Mouse (Mus musculus) midbrain, embryonic 12.5 days (tissue): ENCODE results near the gene Gm10570. TPM values are rescaled to one million over a fixed set of nuclear protein-coding genes. Genes with fewer than 3 reads are reported as not detected.
A peak's percentile ranks its signal among the peaks of the same experiment; 100 is the strongest.

ENCODE experiments used
- ATAC-seq: fragments of 200-750 bp; cut with Nextera tagmentation; 2 replicates; pipeline ENCODE4 v1.8.0; 2017; ENCODE audit warnings: low read depth, moderate TSS enrichment, moderate library complexity; ENCODE audit not compliant: low FRiP score
- H3K27ac ChIP-seq: fragments of 300-500 bp; sonication (generic); replicated peaks from 2 replicates; pipeline ENCODE4 v1.5.1; 2016; ENCODE audit warnings: mild to moderate bottlenecking
- H3K27me3 ChIP-seq: fragments of 300-500 bp; sonication (generic); 2 replicates; pipeline ENCODE4 v1.6.1; 2016; ENCODE audit warnings: mild to moderate bottlenecking
- H3K36me3 ChIP-seq: fragments of 300-500 bp; sonication (generic); 2 replicates; pipeline ENCODE4 v1.6.1; 2016
- H3K4me1 ChIP-seq: fragments of 300-500 bp; sonication (generic); 2 replicates; pipeline ENCODE4 v1.6.1; 2016
- H3K4me2 ChIP-seq: fragments of 300-500 bp; sonication (generic); replicated peaks from 2 replicates; pipeline ENCODE4 v1.6.1; 2016; ENCODE audit warnings: mild to moderate bottlenecking, moderate library complexity
- H3K4me3 ChIP-seq: fragments of 300-500 bp; sonication (generic); 2 replicates; pipeline ENCODE4 v1.5.1; 2016; ENCODE audit warnings: mild to moderate bottlenecking
- H3K9ac ChIP-seq: fragments of 300-500 bp; sonication (generic); replicated peaks from 2 replicates; pipeline ENCODE4 v1.6.1; 2016; ENCODE audit warnings: mild to moderate bottlenecking, moderate library complexity
- H3K9me3 ChIP-seq: fragments of 300-500 bp; sonication (generic); 2 replicates; pipeline ENCODE4 v1.6.1; 2016; ENCODE audit warnings: mild to moderate bottlenecking
- WGBS: fragments of 180-500 bp; shearing (Covaris S2); methylation state at CpG from one replicate; pipeline ENCODE4 v1.1.7; 2016; 5-methylcytosine and 5-hydroxymethylcytosine counted together
- polyA plus RNA-seq: library from polyadenylated mRNA; unstranded; fragments of >200 nt; fragmentation: Nextera tagmentation; extraction: Ambion mirVana; gene quantifications from 2 replicates; pipeline ENCODE4 v1.2.1, GENCODE M21; 2016

Gm10570 gene
- polyA plus RNA-seq, 1 experiment from 2014 or later = not detected

GRCm38 (mm10) chr4:130282856-130283255 lies 25.6 kb downstream of the Gm10570 start:
- no peak overlapping the region for H3K27ac ChIP-seq
- H3K36me3 ChIP-seq = no peaks in the 10 kb centered on the region
- 83% methylated on average over 5 of the region's 5 CpGs for WGBS
- peaks cover 14% of the 10 kb centered on the region for H3K27me3 ChIP-seq
- H3K9me3 ChIP-seq = no peaks in the 10 kb centered on the region
- no peak overlapping the region for H3K4me3 ChIP-seq
- H3K4me2 ChIP-seq = no peak overlapping the region
- no peaks in the 10 kb centered on the region for H3K4me1 ChIP-seq
- H3K9ac ChIP-seq = no peak overlapping the region
- no peak for ATAC-seq

- Histone ChIP-seq H3K27ac (no peak within 1 kb of the TSS), H3K27me3 (peaks cover 25% of the 10 kb centered on the region), H3K9me3 (no peaks in the 10 kb centered on the region), H3K36me3 (no peaks in the 10 kb centered on the region), H3K9ac (no peak within 1 kb of the TSS), H3K4me2 (no peak within 1 kb of the TSS), H3K4me3 (no peak within 1 kb of the TSS), H3K4me1 (peaks cover 10% of the 10 kb centered on the region)
- no peak for ATAC-seq
- WGBS = 70% methylated on average over 2 of the region's 2 CpGs
Observed at GRCm38 (mm10) chr4:130279105-130279504, 29.4 kb downstream of the Gm10570 start, which contains the start of gene Serinc2. TSS of gene Serinc2 (minus strand) at chr4:130279205.

- ATAC-seq = no peak
- H3K27me3 ChIP-seq = peaks cover 22% of the 10 kb centered on the region
- H3K4me3 ChIP-seq = no peak overlapping the region
- H3K9ac ChIP-seq = peak overlapping the region; percentile 39; the same call in 1 of the 2 replicates
- peaks cover 29% of the 10 kb centered on the region for H3K4me1 ChIP-seq
- H3K27ac ChIP-seq = no peak overlapping the region
- no peaks in the 10 kb centered on the region for H3K9me3 ChIP-seq
- whole genome bisulfite sequencing = 77% methylated on average over 7 of the region's 7 CpGs
- peak overlapping the region; percentile 74 for H3K4me2 ChIP-seq
- H3K36me3 ChIP-seq = no peaks in the 10 kb centered on the region
Observed at GRCm38 (mm10) chr4:130276573-130277176, 31.8 kb downstream of the Gm10570 start.

- 44% methylated on average over 5 of the region's 5 CpGs for WGBS
- Histone ChIP-seq H3K4me2 (peak overlapping the region; percentile 74), H3K36me3 (no peaks in the 10 kb centered on the region), H3K4me1 (peaks cover 31% of the 10 kb centered on the region), H3K9me3 (no peaks in the 10 kb centered on the region), H3K27ac (peak overlapping the region; percentile 97; the same call in 1 of the 2 replicates), H3K9ac (peak overlapping the region; percentile 95; the same call in 1 of the 2 replicates), H3K27me3 (peaks cover 18% of the 10 kb centered on the region), H3K4me3 (peak overlapping the region; percentile 75)
- no peak for ATAC-seq
Observed at GRCm38 (mm10) chr4:130275823-130276105, 32.7 kb downstream of the Gm10570 start.

GRCm38 (mm10) chr4:130275016-130275822 lies 33.3 kb downstream of the Gm10570 start:
- Histone ChIP-seq H3K9ac (peak overlapping the region; percentile 95), H3K27ac (peak overlapping the region; percentile 97), H3K36me3 (no peaks in the 10 kb centered on the region), H3K4me3 (peak overlapping the region; percentile 75), H3K4me2 (peak overlapping the region; percentile 74), H3K4me1 (peaks cover 31% of the 10 kb centered on the region), H3K27me3 (peaks cover 18% of the 10 kb centered on the region), H3K9me3 (no peaks in the 10 kb centered on the region)
- ATAC-seq = peak; percentile 42
- under 1% methylated on average over 61 of the region's 62 CpGs for WGBS

GRCm38 (mm10) chr4:130274346-130275015 lies 34.0 kb downstream of the Gm10570 start:
- Histone ChIP-seq H3K9me3 (no peaks in the 10 kb centered on the region), H3K36me3 (no peaks in the 10 kb centered on the region), H3K4me3 (peak overlapping the region; percentile 75), H3K27me3 (peaks cover 18% of the 10 kb centered on the region), H3K4me2 (peak overlapping the region; percentile 74), H3K27ac (peak overlapping the region; percentile 97), H3K9ac (peak overlapping the region; percentile 95), H3K4me1 (peaks cover 31% of the 10 kb centered on the region)
- ATAC-seq = peak; percentile 86
- WGBS = under 1% methylated on average over 28 of the region's 29 CpGs

GRCm38 (mm10) chr4:130273698-130274345 lies 34.7 kb downstream of the Gm10570 start:
- Histone ChIP-seq H3K9me3 (no peaks in the 10 kb centered on the region), H3K4me1 (peaks cover 31% of the 10 kb centered on the region), H3K36me3 (no peaks in the 10 kb centered on the region), H3K9ac (peak overlapping the region; percentile 95), H3K27me3 (peaks cover 18% of the 10 kb centered on the region), H3K27ac (peak overlapping the region; percentile 97), H3K4me2 (peak overlapping the region; percentile 74), H3K4me3 (peak overlapping the region; percentile 75)
- 5% methylated on average over 12 of the region's 12 CpGs for WGBS
- ATAC-seq = peak; percentile 17; the same call in 1 of the 2 replicates

- H3K4me3 ChIP-seq = no peak overlapping the region
- no peaks in the 10 kb centered on the region for H3K27me3 ChIP-seq
- no peak overlapping the region for H3K27ac ChIP-seq
- no peak overlapping the region for H3K9ac ChIP-seq
- H3K9me3 ChIP-seq = no peaks in the 10 kb centered on the region
- no peak for ATAC-seq
- no peaks in the 10 kb centered on the region for H3K36me3 ChIP-seq
- H3K4me1 ChIP-seq = peaks cover 37% of the 10 kb centered on the region
- no peak overlapping the region for H3K4me2 ChIP-seq
- 86% methylated on average over 6 of the region's 6 CpGs for WGBS
Observed at GRCm38 (mm10) chr4:130270611-130271347, 37.7 kb downstream of the Gm10570 start.

- H3K36me3 ChIP-seq = no peaks in the 10 kb centered on the region
- no peaks in the 10 kb centered on the region for H3K27me3 ChIP-seq
- no peak overlapping the region for H3K4me2 ChIP-seq
- WGBS = 90% methylated on average over 8 of the region's 8 CpGs
- no peak overlapping the region for H3K27ac ChIP-seq
- H3K9me3 ChIP-seq = no peaks in the 10 kb centered on the region
- H3K4me3 ChIP-seq = no peak overlapping the region
- H3K4me1 ChIP-seq = peaks cover 38% of the 10 kb centered on the region
- no peak for ATAC-seq
- no peak overlapping the region for H3K9ac ChIP-seq
Observed at GRCm38 (mm10) chr4:130270089-130270488, 38.4 kb downstream of the Gm10570 start.

GRCm38 (mm10) chr4:130268736-130269135 lies 39.7 kb downstream of the Gm10570 start:
- Histone ChIP-seq H3K9ac (no peak overlapping the region), H3K27me3 (peaks cover 6% of the 10 kb centered on the region; the same call in 1 of the 2 replicates), H3K4me3 (no peak overlapping the region), H3K36me3 (peaks cover 5% of the 10 kb centered on the region; the same call in 1 of the 2 replicates), H3K4me1 (peaks cover 48% of the 10 kb centered on the region), H3K9me3 (no peaks in the 10 kb centered on the region), H3K4me2 (no peak overlapping the region), H3K27ac (0 out of 2 replicates have a peak overlapping the region, but pooled peaks have one; percentile 6)
- no peak for ATAC-seq
- 85% methylated on average over 10 of the region's 10 CpGs for WGBS

- 80% methylated on average over 7 of the region's 7 CpGs for WGBS
- H3K27me3 ChIP-seq = peaks cover 15% of the 10 kb centered on the region; the same call in 1 of the 2 replicates
Observed at GRCm38 (mm10) chr4:130267069-130267468, 41.4 kb downstream of the Gm10570 start.

More at GRCm38 (mm10) chr4:130267069-130267468, 41.4 kb downstream of the Gm10570 start:
- H3K36me3 ChIP-seq = peaks cover 22% of the 10 kb centered on the region
- no peak overlapping the region for H3K4me2 ChIP-seq
- ATAC-seq = no peak
- no peak overlapping the region for H3K4me3 ChIP-seq
- no peak overlapping the region for H3K27ac ChIP-seq
- H3K4me1 ChIP-seq = peaks cover 34% of the 10 kb centered on the region
- no peak overlapping the region for H3K9ac ChIP-seq
- H3K9me3 ChIP-seq = no peaks in the 10 kb centered on the region; the same call in 1 of the 2 replicates
